Mouse (Mus musculus): ENCODE results near the gene Lgr5.
A peak's percentile ranks its signal among the peaks of the same experiment; 100 is the strongest.

Gene Lgr5

GRCm38 (mm10) chr10:115587301-115587969 is at the start of gene Lgr5:
Gene Lgr5, minus strand, starts transcription at chr10:115587780.
- peak; percentile 33 for DNase-seq

GRCm38 (mm10) chr10:115626678-115627077 is 39.1 kb upstream of the Lgr5 start:
- no peak for DNase-seq

DNA sequence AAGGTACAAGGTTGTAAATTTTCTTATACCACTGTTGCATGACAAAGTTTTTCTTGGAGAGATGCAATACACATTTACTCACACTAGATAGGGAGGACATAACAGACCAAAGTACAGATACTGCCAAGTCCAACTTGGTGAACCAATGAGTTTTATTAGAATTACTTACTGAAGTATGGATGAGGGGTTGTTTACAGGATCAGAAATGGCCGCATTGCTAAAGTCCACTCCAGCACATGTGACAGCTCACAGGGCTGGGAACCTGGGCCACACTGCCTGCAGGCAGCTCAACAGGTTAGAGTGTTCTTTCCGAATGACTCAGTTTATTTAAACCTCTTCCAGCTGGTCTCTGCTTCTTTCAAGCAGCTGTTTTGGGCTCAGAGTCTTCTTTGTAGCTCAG is 37.4 kb upstream of the Lgr5 start:
- DNase-seq: no peak

DNA sequence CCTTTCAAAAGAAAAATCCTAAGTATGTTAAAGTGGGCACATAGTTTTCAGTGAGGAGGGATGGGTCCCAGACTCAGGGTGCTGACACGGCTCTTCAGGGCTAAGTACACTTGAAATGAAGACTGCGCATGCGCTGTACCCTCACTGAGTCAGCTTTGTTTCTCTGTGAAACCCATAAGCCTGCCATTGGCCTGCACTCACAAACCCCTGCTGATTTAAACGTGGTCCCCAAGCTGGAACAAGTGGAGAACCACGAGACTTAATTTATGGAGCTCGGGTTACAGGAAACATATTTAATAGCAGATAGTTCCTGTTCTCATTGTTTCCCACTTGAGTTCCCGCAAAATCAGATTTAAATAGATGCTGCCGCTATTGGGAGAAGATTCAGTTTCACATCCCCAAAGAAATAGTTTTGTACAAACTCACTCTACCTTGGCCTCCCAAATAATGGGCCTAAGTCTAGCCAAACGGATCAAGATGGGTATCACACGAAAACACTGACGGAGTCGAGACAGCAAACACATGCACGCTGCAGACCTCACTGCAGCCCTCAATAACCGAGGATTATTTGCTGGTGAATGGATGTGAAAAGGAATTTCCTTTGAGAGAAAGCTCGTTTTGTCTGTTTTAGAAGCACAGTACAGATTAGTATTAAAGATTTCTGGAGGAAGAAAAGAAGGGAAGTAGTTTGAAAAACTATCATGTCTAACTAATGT is 36.5 kb upstream of the Lgr5 start:
- peak; percentile 64 for DNase-seq

GRCm38 (mm10) chr10:115623481-115623880 is 35.9 kb upstream of the Lgr5 start:
- no peak for DNase-seq

GRCm38 (mm10) chr10:115618288-115618856 is 30.8 kb upstream of the Lgr5 start:
- DNase-seq: no peak

- DNase-seq: peak; percentile 69
Measured at GRCm38 (mm10) chr10:115617456-115618287, 30.1 kb upstream of the Lgr5 start.

DNA sequence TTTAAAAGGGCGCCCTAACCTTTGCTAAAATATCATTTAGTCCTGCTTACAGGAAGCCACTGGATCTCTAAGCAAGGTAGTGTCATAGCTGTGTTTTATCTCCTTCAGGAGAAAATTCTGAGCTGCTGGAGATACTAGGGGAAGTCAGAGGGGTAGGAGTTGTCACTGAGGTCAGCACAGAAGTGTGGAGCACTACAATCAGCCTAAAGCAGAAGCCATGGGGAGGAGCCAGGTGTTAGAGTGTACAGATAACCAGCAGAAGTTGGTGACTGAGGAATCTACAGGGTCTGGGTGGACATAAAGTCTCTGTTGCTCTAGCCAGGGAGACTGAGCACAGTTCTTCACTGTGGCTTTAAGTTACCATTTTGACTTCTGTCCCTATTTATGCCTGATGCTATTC is 8.2 kb upstream of the Lgr5 start:
- DNase-seq: no peak

DNA sequence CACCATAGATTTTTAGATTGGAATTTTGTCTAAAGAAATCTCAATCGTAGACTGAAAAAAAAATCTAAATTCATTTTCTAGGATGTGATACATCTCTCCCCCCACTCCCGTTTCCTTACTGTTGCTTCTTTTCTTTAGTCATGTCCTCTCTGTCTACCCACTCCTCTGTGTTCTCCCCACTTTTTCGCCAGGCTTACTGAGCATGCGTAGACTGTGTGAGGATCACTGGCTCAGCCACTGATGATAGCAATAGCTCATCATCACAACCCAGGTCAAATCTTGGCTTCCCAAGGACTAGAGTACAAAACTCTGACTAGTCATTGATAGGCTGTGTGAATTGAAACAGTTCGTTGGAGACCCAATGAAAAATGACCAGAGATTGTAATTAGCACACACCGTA is 6.1 kb upstream of the Lgr5 start:
- DNase-seq: no peak

- no peak for DNase-seq
Measured at GRCm38 (mm10) chr10:115593221-115593620, 5.6 kb upstream of the Lgr5 start.

- no peak for DNase-seq
Measured at GRCm38 (mm10) chr10:115587979-115588378, 399 bp upstream of the Lgr5 start.

GRCm38 (mm10) chr10:115586246-115587231 is 1.0 kb downstream of the Lgr5 start:
- DNase-seq: peak; percentile 10

DNA sequence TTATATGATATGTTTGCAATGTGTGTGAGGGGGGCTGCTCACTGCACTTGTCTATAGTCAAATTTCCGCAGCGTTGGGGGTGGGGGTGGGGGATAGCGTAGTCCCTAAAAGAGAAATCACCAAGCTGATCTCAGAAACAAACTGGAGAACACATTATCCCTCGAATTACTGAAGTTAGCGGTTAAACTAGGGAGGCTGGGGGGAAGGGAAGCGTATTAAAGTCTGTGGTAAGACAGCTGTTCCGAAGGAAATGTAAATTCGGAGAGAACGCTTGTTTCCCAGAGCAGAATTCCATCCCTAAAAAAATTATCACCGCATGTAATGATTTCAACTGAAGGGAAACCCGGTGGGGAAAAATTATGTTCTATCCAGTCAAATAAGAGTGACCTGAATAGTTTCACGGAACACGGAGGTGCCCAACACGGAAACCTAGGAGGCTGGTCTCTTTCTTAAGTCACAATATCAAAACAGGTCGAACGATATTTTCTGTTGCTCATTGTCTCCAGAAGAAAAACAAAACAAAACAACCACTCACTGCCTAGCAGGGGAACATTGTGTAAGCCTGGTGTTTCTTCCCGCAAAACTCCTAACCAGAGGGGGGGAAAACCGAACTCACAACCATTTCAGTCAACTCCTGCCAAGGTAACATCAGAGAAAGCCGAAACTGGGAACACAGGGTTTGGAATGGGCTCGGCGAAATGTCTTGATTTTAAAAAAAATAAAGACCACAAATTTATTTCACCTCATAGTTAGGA is 1.9 kb downstream of the Lgr5 start:
- DNase-seq: no peak

GRCm38 (mm10) chr10:115584656-115585055 is 2.9 kb downstream of the Lgr5 start:
- no peak for DNase-seq

DNA sequence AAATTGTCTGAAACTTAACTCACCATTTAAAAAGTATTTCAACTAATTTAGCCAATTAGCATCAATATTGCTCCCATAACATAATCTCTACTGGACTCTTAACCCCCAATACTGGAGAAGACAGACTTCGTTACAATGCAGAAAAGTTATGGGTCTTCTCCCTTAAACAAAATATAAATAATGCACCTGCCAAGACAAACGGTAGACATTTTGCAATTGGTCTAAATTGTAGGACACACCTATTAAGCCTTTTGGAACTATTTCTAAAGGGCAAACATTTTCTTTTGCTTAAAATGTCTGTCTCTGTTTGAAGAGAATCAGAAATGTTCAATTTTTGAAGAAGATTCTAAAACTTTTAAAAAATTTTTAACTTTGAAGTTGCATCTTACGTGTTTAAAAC is 4.5 kb downstream of the Lgr5 start:
- DNase-seq: no peak

GRCm38 (mm10) chr10:115581971-115582370 is 5.6 kb downstream of the Lgr5 start:
- DNase-seq: no peak

- DNase-seq: peak; percentile 10
Measured at GRCm38 (mm10) chr10:115579494-115579893, 8.1 kb downstream of the Lgr5 start.

- no peak for DNase-seq
Measured at GRCm38 (mm10) chr10:115579076-115579475, 8.5 kb downstream of the Lgr5 start.

GRCm38 (mm10) chr10:115571734-115572440 is 15.7 kb downstream of the Lgr5 start:
- no peak for DNase-seq

- no peak for DNase-seq
Measured at GRCm38 (mm10) chr10:115571317-115571716, 16.3 kb downstream of the Lgr5 start.

GRCm38 (mm10) chr10:115570577-115570976 is 17.0 kb downstream of the Lgr5 start:
- DNase-seq: no peak

Data from lung, postnatal 36 days (tissue).